Mouse (Mus musculus): Measurements from ENCODE around the gene Krtap28-10. TPM values are rescaled to one million over a fixed set of nuclear protein-coding genes. Genes with fewer than 3 reads are reported as not detected.

Gene Krtap28-10
- polyA plus RNA-seq, 1 experiment from 2014 or later = not detected

GRCm38 (mm10) chr1:83064851-83065250 lies 22.6 kb upstream of the Krtap28-10 start:
- 25% methylated on average over 3 of the region's 3 CpGs for WGBS
- Histone ChIP-seq H3K9me3 (replicated peaks; ENCODE audit: control insufficient read depth, low read length) (no peaks in the 10 kb centered on the region), H3K27me3 (ENCODE audit: control insufficient read depth, insufficient read depth, low read length) (no peaks in the 10 kb centered on the region), H3K9ac (replicated peaks; ENCODE audit: low read length) (no peak overlapping the region), H3K4me1 (ENCODE audit: control insufficient read depth, insufficient read depth, low read length) (no peaks in the 10 kb centered on the region), H3K4me3 (ENCODE audit: low read depth, low read length) (no peak overlapping the region), H3K36me3 (replicated peaks; ENCODE audit: control insufficient read depth, insufficient read depth, low read depth, low read length) (no peaks in the 10 kb centered on the region), H3K4me2 (ENCODE audit: low read depth, low read length) (no peak overlapping the region), H3K27ac (replicated peaks; ENCODE audit: low read depth, low read length) (no peak overlapping the region)
- peak; percentile 71 for DNase-seq (ENCODE audit: low spot score)
- ATAC-seq (replicated peaks; ENCODE audit: insufficient number of reproducible peaks, low FRiP score, low TSS enrichment, low read depth) = no peak

GRCm38 (mm10) chr1:83060643-83061042 lies 18.4 kb upstream of the Krtap28-10 start, which contains the start of gene Krtap28-13:
Krtap28-13 (plus strand) TSS chr1:83060930.
- H3K9me3 ChIP-seq (replicated peaks; ENCODE audit: control insufficient read depth, low read length) = no peaks in the 10 kb centered on the region
- no peaks in the 10 kb centered on the region for H3K27me3 ChIP-seq (ENCODE audit: control insufficient read depth, insufficient read depth, low read length)
- DNase-seq (ENCODE audit: low spot score) = no peak
- no peaks in the 10 kb centered on the region for H3K36me3 ChIP-seq (replicated peaks; ENCODE audit: control insufficient read depth, insufficient read depth, low read depth, low read length)
- no peak within 1 kb of the TSS for H3K27ac ChIP-seq (replicated peaks; ENCODE audit: low read depth, low read length)
- no peaks in the 10 kb centered on the region for H3K4me1 ChIP-seq (ENCODE audit: control insufficient read depth, insufficient read depth, low read length)
- no peak within 1 kb of the TSS for H3K4me2 ChIP-seq (ENCODE audit: low read depth, low read length)
- H3K4me3 ChIP-seq (ENCODE audit: low read depth, low read length) = no peak within 1 kb of the TSS
- WGBS = 88% methylated on average over 4 of the region's 4 CpGs
- ATAC-seq (replicated peaks; ENCODE audit: insufficient number of reproducible peaks, low FRiP score, low TSS enrichment, low read depth) = no peak
- H3K9ac ChIP-seq (replicated peaks; ENCODE audit: low read length) = no peak within 1 kb of the TSS

- Histone ChIP-seq H3K4me1 (ENCODE audit: control insufficient read depth, insufficient read depth, low read length) (no peaks in the 10 kb centered on the region), H3K27ac (replicated peaks; ENCODE audit: low read depth, low read length) (no peak within 1 kb of the TSS), H3K4me3 (ENCODE audit: low read depth, low read length) (no peak within 1 kb of the TSS), H3K9me3 (replicated peaks; ENCODE audit: control insufficient read depth, low read length) (no peaks in the 10 kb centered on the region), H3K27me3 (ENCODE audit: control insufficient read depth, insufficient read depth, low read length) (no peaks in the 10 kb centered on the region), H3K36me3 (replicated peaks; ENCODE audit: control insufficient read depth, insufficient read depth, low read depth, low read length) (no peaks in the 10 kb centered on the region), H3K9ac (replicated peaks; ENCODE audit: low read length) (no peak within 1 kb of the TSS), H3K4me2 (ENCODE audit: low read depth, low read length) (no peak within 1 kb of the TSS)
- no peak for DNase-seq (ENCODE audit: low spot score)
- ATAC-seq (replicated peaks; ENCODE audit: insufficient number of reproducible peaks, low FRiP score, low TSS enrichment, low read depth) = no peak
- 96% methylated on average over 9 of the region's 9 CpGs for WGBS
These were observed 17.0 kb upstream of the Krtap28-10 start, which contains the start of gene A030005K14Rik for GRCm38 (mm10) chr1:83059278-83059677. A030005K14Rik (minus strand) TSS chr1:83059378.

- no peak overlapping the region for H3K4me3 ChIP-seq (ENCODE audit: low read depth, low read length)
- no peaks in the 10 kb centered on the region for H3K27me3 ChIP-seq (ENCODE audit: control insufficient read depth, insufficient read depth, low read length)
- no peaks in the 10 kb centered on the region for H3K36me3 ChIP-seq (replicated peaks; ENCODE audit: control insufficient read depth, insufficient read depth, low read depth, low read length)
- DNase-seq (ENCODE audit: low spot score) = no peak
- no peak overlapping the region for H3K9ac ChIP-seq (replicated peaks; ENCODE audit: low read length)
- no peaks in the 10 kb centered on the region for H3K9me3 ChIP-seq (replicated peaks; ENCODE audit: control insufficient read depth, low read length)
- H3K4me2 ChIP-seq (ENCODE audit: low read depth, low read length) = no peak overlapping the region
- H3K4me1 ChIP-seq (ENCODE audit: control insufficient read depth, insufficient read depth, low read length) = no peaks in the 10 kb centered on the region
- ATAC-seq (replicated peaks; ENCODE audit: insufficient number of reproducible peaks, low FRiP score, low TSS enrichment, low read depth) = no peak
- WGBS = 41% methylated on average over 1 of the region's 1 CpGs
- H3K27ac ChIP-seq (replicated peaks; ENCODE audit: low read depth, low read length) = no peak overlapping the region
These were observed 16.2 kb upstream of the Krtap28-10 start for GRCm38 (mm10) chr1:83058481-83058880.

GRCm38 (mm10) chr1:83044882-83045427 lies 2.7 kb upstream of the Krtap28-10 start, which contains the start of gene Gm47969:
Gm47969 (plus strand) TSS chr1:83044932.
- DNase-seq (ENCODE audit: low spot score) = no peak
- H3K9ac ChIP-seq (replicated peaks; ENCODE audit: low read length) = no peak within 1 kb of the TSS
- H3K27me3 ChIP-seq (ENCODE audit: control insufficient read depth, insufficient read depth, low read length) = no peaks in the 10 kb centered on the region
- WGBS = 96% methylated on average over 5 of the region's 5 CpGs
- no peaks in the 10 kb centered on the region for H3K4me1 ChIP-seq (ENCODE audit: control insufficient read depth, insufficient read depth, low read length)
- H3K4me2 ChIP-seq (ENCODE audit: low read depth, low read length) = no peak within 1 kb of the TSS
- H3K36me3 ChIP-seq (replicated peaks; ENCODE audit: control insufficient read depth, insufficient read depth, low read depth, low read length) = no peaks in the 10 kb centered on the region
- no peaks in the 10 kb centered on the region for H3K9me3 ChIP-seq (replicated peaks; ENCODE audit: control insufficient read depth, low read length)
- H3K27ac ChIP-seq (replicated peaks; ENCODE audit: low read depth, low read length) = no peak within 1 kb of the TSS
- no peak for ATAC-seq (replicated peaks; ENCODE audit: insufficient number of reproducible peaks, low FRiP score, low TSS enrichment, low read depth)
- H3K4me3 ChIP-seq (ENCODE audit: low read depth, low read length) = no peak within 1 kb of the TSS

- Histone ChIP-seq H3K4me2 (ENCODE audit: low read depth, low read length) (no peak overlapping the region), H3K27me3 (ENCODE audit: control insufficient read depth, insufficient read depth, low read length) (no peaks in the 10 kb centered on the region), H3K4me1 (ENCODE audit: control insufficient read depth, insufficient read depth, low read length) (no peaks in the 10 kb centered on the region), H3K4me3 (ENCODE audit: low read depth, low read length) (no peak overlapping the region), H3K9me3 (replicated peaks; ENCODE audit: control insufficient read depth, low read length) (no peaks in the 10 kb centered on the region), H3K36me3 (replicated peaks; ENCODE audit: control insufficient read depth, insufficient read depth, low read depth, low read length) (no peaks in the 10 kb centered on the region), H3K27ac (replicated peaks; ENCODE audit: low read depth, low read length) (no peak overlapping the region), H3K9ac (replicated peaks; ENCODE audit: low read length) (no peak overlapping the region)
- ATAC-seq (replicated peaks; ENCODE audit: insufficient number of reproducible peaks, low FRiP score, low TSS enrichment, low read depth) (no peak), DNase-seq (ENCODE audit: low spot score) (no peak)
- WGBS = 76% methylated on average over 4 of the region's 4 CpGs
These were observed 3.2 kb downstream of the Krtap28-10 start for GRCm38 (mm10) chr1:83039080-83039479.

- H3K27ac ChIP-seq (replicated peaks; ENCODE audit: low read depth, low read length) = no peak within 1 kb of the TSS
- peak; percentile 70 for DNase-seq (ENCODE audit: low spot score)
- WGBS = under 1% methylated on average over 25 of the region's 25 CpGs
- no peaks in the 10 kb centered on the region for H3K4me1 ChIP-seq (ENCODE audit: control insufficient read depth, insufficient read depth, low read length)
- ATAC-seq (replicated peaks; ENCODE audit: insufficient number of reproducible peaks, low FRiP score, low TSS enrichment, low read depth) = peak; percentile 88
- H3K27me3 ChIP-seq (ENCODE audit: control insufficient read depth, insufficient read depth, low read length) = no peaks in the 10 kb centered on the region
- no peaks in the 10 kb centered on the region for H3K36me3 ChIP-seq (replicated peaks; ENCODE audit: control insufficient read depth, insufficient read depth, low read depth, low read length)
- peak within 1 kb of the TSS; percentile 41 for H3K4me3 ChIP-seq (ENCODE audit: low read depth, low read length)
- H3K9me3 ChIP-seq (replicated peaks; ENCODE audit: control insufficient read depth, low read length) = no peaks in the 10 kb centered on the region
- H3K9ac ChIP-seq (replicated peaks; ENCODE audit: low read length) = peak within 1 kb of the TSS; percentile 50
- H3K4me2 ChIP-seq (ENCODE audit: low read depth, low read length) = peak within 1 kb of the TSS; percentile 55
These were observed 4.1 kb downstream of the Krtap28-10 start, which contains the start of gene Slc19a3 for GRCm38 (mm10) chr1:83038109-83038672. Slc19a3 (minus strand) TSS chr1:83038448.

- DNase-seq (ENCODE audit: low spot score) (no peak), ATAC-seq (replicated peaks; ENCODE audit: insufficient number of reproducible peaks, low FRiP score, low TSS enrichment, low read depth) (no peak)
- WGBS = 67% methylated on average over 11 of the region's 11 CpGs
- Histone ChIP-seq H3K9ac (replicated peaks; ENCODE audit: low read length) (no peak overlapping the region), H3K4me2 (ENCODE audit: low read depth, low read length) (no peak overlapping the region), H3K4me3 (ENCODE audit: low read depth, low read length) (no peak overlapping the region), H3K27ac (replicated peaks; ENCODE audit: low read depth, low read length) (no peak overlapping the region), H3K4me1 (ENCODE audit: control insufficient read depth, insufficient read depth, low read length) (no peaks in the 10 kb centered on the region), H3K27me3 (ENCODE audit: control insufficient read depth, insufficient read depth, low read length) (no peaks in the 10 kb centered on the region), H3K9me3 (replicated peaks; ENCODE audit: control insufficient read depth, low read length) (no peaks in the 10 kb centered on the region), H3K36me3 (replicated peaks; ENCODE audit: control insufficient read depth, insufficient read depth, low read depth, low read length) (no peaks in the 10 kb centered on the region)
These were observed 5.2 kb downstream of the Krtap28-10 start for GRCm38 (mm10) chr1:83036892-83037667.
